Mouse (Mus musculus): Measurements from ENCODE around the gene Lcp2. TPM values are rescaled to one million over a fixed set of nuclear protein-coding genes. Genes with fewer than 3 reads are reported as not detected.

The Lcp2 gene
- total and polyA plus RNA-seq, 3 experiments = 55.7 to 70.0 (median 66.4) TPM

- TF ChIP-seq NELFE (IDR thresholded peaks at IDR 0.05; ENCODE audit: low read depth, low read length) = no peak
- TF ChIP-seq MEF2A (IDR thresholded peaks at IDR 0.05; ENCODE audit: extremely low read depth, insufficient replicate concordance, low read depth, low read length, poor library complexity, severe bottlenecking) = 0 out of 2 replicates have a peak, but pooled peaks have one; percentile 37
- peak; percentile 72 for TF ChIP-seq SIN3A (IDR thresholded peaks at IDR 0.05; ENCODE audit: low read length)
- no peak for TF ChIP-seq MAX (IDR thresholded peaks at IDR 0.05; ENCODE audit: low read length)
- TF ChIP-seq TCF12 (IDR thresholded peaks at IDR 0.05; ENCODE audit: low read depth, low read length) = peak; percentile 91
- TF ChIP-seq MAFK (IDR thresholded peaks at IDR 0.05; ENCODE audit: borderline replicate concordance, low read depth, low read length) = no peak
- TF ChIP-seq CTCF (IDR thresholded peaks at IDR 0.05 in 2 of 3, conservative IDR thresholded peaks at IDR 0.05 in 1 of 3; ENCODE audit: control insufficient read depth in 1 of 3, insufficient read depth in 1 of 3, low read depth in 2 of 3, low read length in 3 of 3, poor library complexity in 1 of 3, severe bottlenecking in 1 of 3) = no peak
- no peak for TF ChIP-seq POLR2AphosphoS5 (IDR thresholded peaks at IDR 0.05; ENCODE audit: borderline replicate concordance, low read depth, low read length)
- TF ChIP-seq CHD2 (IDR thresholded peaks at IDR 0.05; ENCODE audit: low read length) = no peak; the same call in 1 of the 2 replicates
- TF ChIP-seq ZKSCAN1 (IDR thresholded peaks at IDR 0.05; ENCODE audit: low read depth, low read length) = no peak
- TF ChIP-seq USF1 (IDR thresholded peaks at IDR 0.05; ENCODE audit: low read depth, low read length) = no peak
Observed at GRCm38 (mm10) chr11:34061740-34062139, 15.0 kb downstream of the Lcp2 start (continued).

DNA sequence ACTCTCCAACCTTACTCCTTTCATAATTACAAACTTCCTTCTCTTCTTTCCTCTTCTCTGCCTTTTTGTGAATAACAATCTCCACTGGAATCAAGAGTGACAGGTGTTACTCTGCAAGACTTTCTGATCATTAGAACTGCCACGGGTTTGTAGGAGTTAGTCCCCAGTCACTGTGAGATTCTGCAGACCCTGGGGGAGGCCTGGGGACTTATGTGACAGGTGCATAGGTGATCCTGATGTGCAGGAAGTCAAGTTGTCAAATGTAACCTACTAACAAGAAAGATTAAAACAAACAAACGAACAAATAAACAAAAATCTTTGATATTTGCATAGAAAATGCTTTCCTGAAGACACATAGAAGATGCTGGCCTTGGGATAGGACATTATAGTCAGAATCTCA is 16.5 kb downstream of the Lcp2 start:
- Histone ChIP-seq H3K9me3 (replicated peaks; ENCODE audit: insufficient read depth, low read length) (no peaks in the 10 kb centered on the region), H3K79me2 (ENCODE audit: control insufficient read depth, insufficient read depth, low read length, poor library complexity) (peaks cover 6% of the 10 kb centered on the region), H3K36me3 (ENCODE audit: control insufficient read depth in 1 of 2, insufficient read depth in 2 of 2, low read length in 2 of 2) (peaks cover 4 to 83% of the 10 kb centered on the region in 2 experiments), H3K4me1 (ENCODE audit: control insufficient read depth in 1 of 2, insufficient read depth in 2 of 2, low read length in 2 of 2) (peaks cover 48 to 72% of the 10 kb centered on the region in 2 experiments), H3K4me3 (ENCODE audit: control insufficient read depth in 1 of 2, insufficient read depth in 1 of 2, low read depth in 2 of 2, low read length in 2 of 2) (no peak overlapping the region), H3K27ac (ENCODE audit: control insufficient read depth, low read depth, low read length) (peak overlapping the region; percentile 90), H3K27me3 (ENCODE audit: control insufficient read depth in 1 of 2, insufficient read depth in 2 of 2, low read length in 2 of 2) (no peaks in the 10 kb centered on the region), H3K9ac (ENCODE audit: control insufficient read depth, low read depth, low read length, poor library complexity, severe bottlenecking) (peak overlapping the region; percentile 48)
- no peak for DNase-seq (ENCODE audit: low read depth, low spot score)
- 0 out of 2 replicates have a peak, but pooled peaks have one; percentile 39 for TF ChIP-seq CHD1 (IDR thresholded peaks at IDR 0.05; ENCODE audit: low read depth, low read length)
- TF ChIP-seq CTCF (IDR thresholded peaks at IDR 0.05 in 2 of 3, conservative IDR thresholded peaks at IDR 0.05 in 1 of 3; ENCODE audit: control insufficient read depth in 1 of 3, insufficient read depth in 1 of 3, low read depth in 2 of 3, low read length in 3 of 3, poor library complexity in 1 of 3, severe bottlenecking in 1 of 3) = no peak
- 0 out of 2 replicates have a peak, but pooled peaks have one; percentile 5 for TF ChIP-seq SIN3A (IDR thresholded peaks at IDR 0.05; ENCODE audit: low read length)

DNA sequence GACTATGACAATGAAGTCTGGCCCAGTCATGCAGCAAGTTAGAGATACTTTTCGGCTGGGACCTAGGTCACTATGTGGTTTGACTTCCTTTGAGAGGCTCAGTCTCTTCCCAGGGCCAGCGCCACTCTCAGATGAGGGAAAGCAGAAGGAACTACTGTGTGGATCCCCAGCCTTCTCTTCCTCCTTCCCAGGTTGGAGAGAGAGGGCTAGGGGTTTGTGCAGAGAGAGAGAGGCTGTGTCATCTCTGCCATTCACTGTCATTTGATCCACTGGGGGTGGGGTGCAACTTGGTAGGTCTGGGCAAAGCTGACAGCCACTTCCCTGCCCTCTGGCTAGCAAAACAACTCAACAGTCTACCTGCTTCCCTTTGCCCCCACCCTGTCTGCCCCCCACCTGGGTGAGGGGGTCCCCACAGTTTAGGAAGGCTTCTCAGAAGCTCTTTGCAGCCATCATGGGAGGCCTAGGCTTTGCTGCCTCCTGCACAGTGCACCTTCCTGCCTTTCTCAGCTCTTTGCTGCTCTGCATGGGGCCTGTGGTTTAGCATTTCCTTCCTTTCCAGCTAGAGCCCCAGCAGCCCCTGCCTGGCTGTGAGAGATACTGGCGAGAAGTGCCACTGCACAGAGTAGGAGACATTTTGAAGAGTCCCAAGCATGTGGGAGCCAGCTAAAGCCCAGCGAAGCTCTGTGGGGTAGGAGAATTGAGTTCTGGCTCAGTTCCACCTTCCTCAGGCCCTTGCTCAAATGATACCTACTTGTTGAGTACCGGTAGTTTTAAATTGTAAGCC is 17.2 kb downstream of the Lcp2 start:
- DNase-seq (ENCODE audit: low read depth, low spot score) = peak; percentile 99
- no peaks in the 10 kb centered on the region for H3K9me3 ChIP-seq (replicated peaks; ENCODE audit: insufficient read depth, low read length)
- H3K79me2 ChIP-seq (ENCODE audit: control insufficient read depth, insufficient read depth, low read length, poor library complexity) = peaks cover 6% of the 10 kb centered on the region
- peak overlapping the region; percentile 48 for H3K9ac ChIP-seq (ENCODE audit: control insufficient read depth, low read depth, low read length, poor library complexity, severe bottlenecking)
- no peak overlapping the region for H3K4me3 ChIP-seq (ENCODE audit: control insufficient read depth in 1 of 2, insufficient read depth in 1 of 2, low read depth in 2 of 2, low read length in 2 of 2)
- peaks cover 48 to 70% of the 10 kb centered on the region in 2 experiments for H3K4me1 ChIP-seq (ENCODE audit: control insufficient read depth in 1 of 2, insufficient read depth in 2 of 2, low read length in 2 of 2)
- peaks cover 4 to 81% of the 10 kb centered on the region in 2 experiments for H3K36me3 ChIP-seq (ENCODE audit: control insufficient read depth in 1 of 2, insufficient read depth in 2 of 2, low read length in 2 of 2)
- H3K27ac ChIP-seq (ENCODE audit: control insufficient read depth, low read depth, low read length) = peak overlapping the region; percentile 90
- no peaks in the 10 kb centered on the region for H3K27me3 ChIP-seq (ENCODE audit: control insufficient read depth in 1 of 2, insufficient read depth in 2 of 2, low read length in 2 of 2)
- TF ChIP-seq RCOR1 (IDR thresholded peaks at IDR 0.05; ENCODE audit: low read depth, low read length) (peak; percentile 65), RAD21 (IDR thresholded peaks at IDR 0.05; ENCODE audit: low read depth, low read length) (no peak), CHD2 (IDR thresholded peaks at IDR 0.05; ENCODE audit: low read length) (no peak), USF2 (IDR thresholded peaks at IDR 0.05; ENCODE audit: borderline replicate concordance in 1 of 2, insufficient read depth in 1 of 2, low read depth in 1 of 2, low read length in 2 of 2) (no peak), JUND (IDR thresholded peaks at IDR 0.05; ENCODE audit: low read depth, low read length) (0 out of 2 replicates have a peak, but pooled peaks have one; percentile 80), TCF12 (IDR thresholded peaks at IDR 0.05; ENCODE audit: low read depth, low read length) (peak; percentile 98), CTCF (IDR thresholded peaks at IDR 0.05 in 2 of 3, conservative IDR thresholded peaks at IDR 0.05 in 1 of 3; ENCODE audit: control insufficient read depth in 1 of 3, insufficient read depth in 1 of 3, low read depth in 2 of 3, low read length in 3 of 3, poor library complexity in 1 of 3, severe bottlenecking in 1 of 3) (no peak), SIN3A (IDR thresholded peaks at IDR 0.05; ENCODE audit: low read length) (peak; percentile 86), ZMIZ1 (IDR thresholded peaks at IDR 0.05; ENCODE audit: low read depth, low read length) (no peak), MAFK (IDR thresholded peaks at IDR 0.05; ENCODE audit: borderline replicate concordance, low read depth, low read length) (peak; percentile 8; the same call in 1 of the 2 replicates), SMC3 (IDR thresholded peaks at IDR 0.05; ENCODE audit: low read depth, low read length) (no peak), MYB (IDR thresholded peaks at IDR 0.05; ENCODE audit: low read depth, low read length) (no peak), UBTF (IDR thresholded peaks at IDR 0.05; ENCODE audit: borderline replicate concordance, insufficient read depth, low read depth, low read length) (0 out of 2 replicates have a peak, but pooled peaks have one; percentile 82), MAX (IDR thresholded peaks at IDR 0.05; ENCODE audit: low read length) (peak; percentile 90), MYC (IDR thresholded peaks at IDR 0.05; ENCODE audit: low read depth, low read length) (peak; percentile 95), ZC3H11A (IDR thresholded peaks at IDR 0.05; ENCODE audit: low read depth, low read length) (0 out of 2 replicates have a peak, but pooled peaks have one; percentile 2), HCFC1 (IDR thresholded peaks at IDR 0.05; ENCODE audit: low read depth, low read length) (0 out of 2 replicates have a peak, but pooled peaks have one; percentile 61), NELFE (IDR thresholded peaks at IDR 0.05; ENCODE audit: low read depth, low read length) (no peak)
